Mouse (Mus musculus): Measurements from ENCODE around the gene Ros1.

Gene Ros1

DNA sequence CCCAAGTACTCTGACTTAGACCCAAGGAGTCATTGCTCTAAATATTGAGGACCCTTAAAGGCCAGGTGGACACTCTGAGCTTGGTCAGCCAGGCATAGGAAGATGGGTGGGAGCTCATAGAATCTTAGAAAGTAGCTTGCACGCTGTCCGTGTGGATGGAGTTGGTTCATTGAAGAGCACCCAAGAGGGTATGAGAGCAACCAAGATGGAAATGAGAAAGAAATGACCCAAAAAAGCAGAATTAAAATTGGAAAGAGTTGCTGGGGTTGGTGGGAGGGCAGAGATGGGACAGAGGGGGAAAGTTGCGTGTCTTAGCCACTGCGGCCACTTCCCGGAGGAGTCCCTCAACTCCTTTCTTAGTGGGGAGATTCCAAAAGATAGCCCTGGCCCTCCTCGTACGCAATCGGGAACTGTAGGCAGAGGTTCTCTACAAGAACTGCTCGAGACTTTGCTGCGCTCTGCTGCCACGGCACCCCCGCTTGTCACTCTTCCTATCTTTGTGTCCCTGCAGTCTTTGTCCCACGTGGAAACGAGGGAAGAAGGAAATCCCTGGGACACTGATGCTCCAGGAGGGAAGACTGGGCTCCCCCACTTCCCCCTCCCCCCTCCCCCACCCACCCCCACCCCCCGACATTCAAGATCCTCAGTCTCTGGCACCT lies 173.2 kb downstream of the Ros1 start:
- no peak for DNase-seq

DNA sequence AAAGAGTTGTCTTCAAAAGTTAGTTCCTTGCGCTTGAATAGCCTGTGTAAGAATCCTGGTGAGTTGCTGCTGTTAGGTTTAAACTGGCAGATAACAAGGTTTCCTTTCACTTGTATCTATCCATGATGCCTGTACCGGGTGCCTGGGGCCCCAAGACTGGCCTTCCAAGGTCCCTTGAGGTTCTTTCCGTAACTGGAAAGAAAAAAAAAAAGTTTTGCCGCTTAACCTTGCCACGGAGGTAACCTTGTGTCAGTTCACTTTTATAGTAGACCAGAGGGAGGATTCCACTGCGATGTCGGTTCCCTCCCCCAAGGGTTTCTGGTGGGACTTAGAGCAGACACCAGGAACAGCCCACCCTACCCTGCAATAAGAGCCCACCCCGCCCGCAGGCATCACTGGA lies 173.8 kb downstream of the Ros1 start:
- no peak for DNase-seq

DNA sequence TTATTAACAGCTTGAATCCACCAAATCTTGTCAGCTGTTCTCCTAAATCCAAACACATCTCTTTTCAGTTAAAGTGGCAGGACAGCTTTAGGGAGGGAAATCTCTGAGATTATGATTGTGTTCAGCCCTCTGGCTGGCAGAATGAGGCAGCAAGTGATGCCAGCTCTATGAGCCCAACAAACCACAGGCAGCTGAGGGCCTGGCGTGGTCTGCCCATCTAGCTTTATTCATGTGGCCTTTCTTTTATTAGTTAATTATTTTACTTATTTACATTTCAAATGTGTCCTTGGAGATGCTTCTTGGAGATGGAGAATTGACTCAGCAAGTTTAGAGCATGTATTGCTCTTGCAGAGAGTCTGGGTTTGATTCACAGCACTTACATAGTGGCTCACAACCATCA lies 176.6 kb downstream of the Ros1 start:
- DNase-seq: no peak

All from cerebellum, adult 9-10 months (tissue).